Mouse (Mus musculus) intestine, postnatal 0 days (tissue): Measurements from ENCODE around the gene Frrs1. TPM values are rescaled to one million over a fixed set of nuclear protein-coding genes. Genes with fewer than 3 reads are reported as not detected.

ENCODE experiments used
- ATAC-seq: fragments of 200-750 bp; cut with Nextera tagmentation; 2 replicates; pipeline ENCODE4 v1.8.0; 2017; ENCODE audit warnings: mild to moderate bottlenecking, moderate TSS enrichment, moderate library complexity
- H3K27ac ChIP-seq: fragments of 300-500 bp; sonication (generic); 2 replicates; pipeline ENCODE4 v1.5.1; 2014; ENCODE audit warnings: mild to moderate bottlenecking, low read depth, low read length, moderate library complexity
- H3K27me3 ChIP-seq: fragments of 300-500 bp; sonication (generic); replicated peaks from 2 replicates; pipeline ENCODE4 v1.6.1; 2014; ENCODE audit warnings: low read length, mixed read lengths; ENCODE audit not compliant: control insufficient read depth, insufficient read depth
- H3K36me3 ChIP-seq: fragments of 300-500 bp; sonication (generic); 2 replicates; pipeline ENCODE4 v1.6.1; 2014; ENCODE audit warnings: mild to moderate bottlenecking, moderate library complexity; ENCODE audit not compliant: control insufficient read depth, insufficient read depth
- H3K4me1 ChIP-seq: fragments of 300-500 bp; sonication (generic); replicated peaks from 2 replicates; pipeline ENCODE4 v1.6.1; 2014; ENCODE audit warnings: antibody characterized with exemption, low read length, mixed read lengths; ENCODE audit not compliant: control insufficient read depth, insufficient read depth
- H3K4me2 ChIP-seq: fragments of 300-500 bp; sonication (generic); replicated peaks from 2 replicates; pipeline ENCODE4 v1.6.1; 2014; ENCODE audit warnings: low read depth, mild to moderate bottlenecking, moderate library complexity
- H3K4me3 ChIP-seq: fragments of 300-500 bp; sonication (generic); 2 replicates; pipeline ENCODE4 v1.5.1; 2014; ENCODE audit warnings: low read depth, low read length
- H3K9ac ChIP-seq: fragments of 300-500 bp; sonication (generic); 2 replicates; pipeline ENCODE4 v1.6.1; 2014; ENCODE audit warnings: mild to moderate bottlenecking, low read depth, low read length
- H3K9me3 ChIP-seq: fragments of 300-500 bp; sonication (generic); 2 replicates; pipeline ENCODE4 v1.6.1; 2016; ENCODE audit warnings: mixed run types; ENCODE audit not compliant: control insufficient read depth
- CTCF ChIP-seq: sonication (generic); IDR thresholded peaks from 2 replicates; pipeline ENCODE4 v1.5.1; 2016; ENCODE audit warnings: low read depth, mild to moderate bottlenecking, control low read depth, antibody characterized with exemption, moderate library complexity
- WGBS: fragments of 180-500 bp; shearing (Covaris S2); extraction: QIAGEN DNeasy Blood & Tissue Kit; methylation state at CpG from one replicate; pipeline ENCODE4 v1.1.7; 2014; 5-methylcytosine and 5-hydroxymethylcytosine counted together
- polyA plus RNA-seq: library from polyadenylated mRNA; unstranded; fragments of >200 nt; fragmentation: Nextera tagmentation; extraction: Ambion mirVana; gene quantifications from 2 replicates; pipeline ENCODE4 v1.2.1, GENCODE M21; 2015

Frrs1 gene
- polyA plus RNA-seq, 1 experiment from 2014 or later, result 18.6 TPM

DNA sequence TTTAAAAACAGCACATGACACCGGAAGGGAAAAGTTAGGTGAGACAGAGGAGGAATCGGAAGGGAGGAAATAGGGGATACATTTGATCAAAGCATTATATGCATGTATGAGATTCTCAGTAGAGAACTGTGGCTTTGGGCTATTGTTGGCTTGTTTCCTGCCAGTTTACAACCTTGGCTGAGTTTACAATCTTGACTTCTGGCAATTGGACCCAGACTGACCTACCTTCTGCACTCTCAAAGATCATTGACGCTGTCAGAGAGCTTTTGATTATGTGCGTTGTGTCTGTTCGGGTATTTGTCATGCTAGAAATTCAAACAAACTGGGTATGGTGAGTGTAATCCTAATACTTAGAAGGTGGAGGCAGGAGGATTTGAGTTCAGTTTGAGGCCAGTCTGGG, 5.2 kb downstream of the Frrs1 start:
- H3K4me3 ChIP-seq, result no peak overlapping the region
- TF ChIP-seq CTCF, result no peak
- H3K4me1 ChIP-seq, result no peaks in the 10 kb centered on the region
- no peak overlapping the region for H3K9ac ChIP-seq
- H3K36me3 ChIP-seq, result no peaks in the 10 kb centered on the region
- WGBS, result 48% methylated on average over 5 of the region's 5 CpGs
- no peak overlapping the region for H3K27ac ChIP-seq
- ATAC-seq, result no peak
- H3K4me2 ChIP-seq, result peak overlapping the region; percentile 24; the same call in 1 of the 2 replicates
- H3K27me3 ChIP-seq, result no peaks in the 10 kb centered on the region
- no peaks in the 10 kb centered on the region for H3K9me3 ChIP-seq

DNA sequence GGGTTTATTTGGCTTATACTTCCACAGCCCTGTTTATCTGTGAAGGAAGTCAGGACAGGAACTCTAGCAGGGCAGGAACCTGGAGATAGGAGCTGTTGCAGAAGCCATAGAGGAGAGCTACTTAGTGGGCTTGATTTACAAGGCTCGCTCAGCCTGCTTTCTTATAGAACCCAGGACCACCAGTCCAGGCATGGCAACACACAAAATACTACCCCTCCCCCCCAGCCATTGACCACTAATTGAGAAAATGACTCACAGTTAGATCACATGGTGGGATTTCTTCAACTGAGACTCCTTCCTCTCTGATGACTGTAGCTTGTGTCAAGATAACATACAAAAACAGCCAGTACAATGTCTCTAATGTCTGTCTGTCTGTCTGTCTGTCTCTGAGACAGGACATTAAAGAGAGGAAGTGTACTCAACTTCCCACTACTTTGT, 6.0 kb downstream of the Frrs1 start:
- Histone ChIP-seq H3K27ac (no peak overlapping the region), H3K9me3 (no peaks in the 10 kb centered on the region), H3K4me2 (no peak overlapping the region), H3K4me3 (no peak overlapping the region), H3K4me1 (no peaks in the 10 kb centered on the region), H3K27me3 (no peaks in the 10 kb centered on the region), H3K9ac (no peak overlapping the region), H3K36me3 (no peaks in the 10 kb centered on the region)
- no peak for TF ChIP-seq CTCF
- no peak for ATAC-seq
- WGBS, result 50% methylated on average over 1 of the region's 1 CpGs

GRCm38 (mm10) chr3:116870372-116870771, 11.1 kb downstream of the Frrs1 start:
- Histone ChIP-seq H3K27ac (no peak overlapping the region), H3K4me3 (no peak overlapping the region), H3K9ac (no peak overlapping the region), H3K4me2 (no peak overlapping the region), H3K9me3 (no peaks in the 10 kb centered on the region), H3K36me3 (no peaks in the 10 kb centered on the region; the same call in 1 of the 2 replicates), H3K4me1 (no peaks in the 10 kb centered on the region), H3K27me3 (no peaks in the 10 kb centered on the region)
- 45% methylated on average over 3 of the region's 3 CpGs for WGBS
- TF ChIP-seq CTCF, result no peak
- no peak for ATAC-seq

DNA sequence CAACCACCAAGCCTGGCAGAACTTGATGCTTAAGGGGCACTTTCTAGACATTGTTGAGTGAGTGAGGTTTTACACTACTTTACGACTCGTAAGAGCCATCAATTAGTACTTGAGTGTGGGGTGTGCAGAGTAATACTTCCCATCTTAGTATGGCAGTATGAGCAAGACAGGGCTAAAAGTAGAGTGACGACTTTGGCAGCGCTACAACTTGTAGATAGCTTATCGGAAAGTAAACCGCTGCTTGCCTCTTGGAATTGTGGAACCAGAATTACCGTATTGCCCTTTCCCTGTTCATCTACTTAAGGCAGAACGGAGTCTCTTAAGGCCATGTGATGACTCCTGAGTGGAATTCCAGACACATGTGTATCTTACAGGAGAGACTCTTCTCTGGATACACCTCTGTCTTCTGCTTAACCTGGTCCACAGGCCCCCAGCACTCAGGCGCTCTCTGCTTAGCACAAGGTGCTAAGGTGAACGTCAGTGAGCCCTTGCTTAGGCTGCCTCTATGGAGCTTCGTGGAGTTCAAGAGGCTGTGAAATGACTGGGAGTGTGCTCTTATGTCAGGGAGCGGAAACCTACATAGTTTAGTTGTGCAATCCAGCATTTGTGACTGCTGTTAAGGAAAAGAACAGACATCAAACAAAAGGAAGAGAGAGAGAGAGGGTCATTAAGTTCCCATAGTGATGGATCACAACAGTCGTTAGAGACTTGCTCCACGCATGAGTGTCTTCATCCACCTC, 23.1 kb downstream of the Frrs1 start:
- no peak for ATAC-seq
- Histone ChIP-seq H3K4me3 (no peak overlapping the region), H3K9ac (no peak overlapping the region), H3K27ac (no peak overlapping the region), H3K27me3 (no peaks in the 10 kb centered on the region), H3K4me2 (no peak overlapping the region), H3K36me3 (peaks cover 26% of the 10 kb centered on the region), H3K9me3 (no peaks in the 10 kb centered on the region), H3K4me1 (no peaks in the 10 kb centered on the region)
- TF ChIP-seq CTCF, result no peak
- 87% methylated on average over 14 of the region's 14 CpGs for WGBS

DNA sequence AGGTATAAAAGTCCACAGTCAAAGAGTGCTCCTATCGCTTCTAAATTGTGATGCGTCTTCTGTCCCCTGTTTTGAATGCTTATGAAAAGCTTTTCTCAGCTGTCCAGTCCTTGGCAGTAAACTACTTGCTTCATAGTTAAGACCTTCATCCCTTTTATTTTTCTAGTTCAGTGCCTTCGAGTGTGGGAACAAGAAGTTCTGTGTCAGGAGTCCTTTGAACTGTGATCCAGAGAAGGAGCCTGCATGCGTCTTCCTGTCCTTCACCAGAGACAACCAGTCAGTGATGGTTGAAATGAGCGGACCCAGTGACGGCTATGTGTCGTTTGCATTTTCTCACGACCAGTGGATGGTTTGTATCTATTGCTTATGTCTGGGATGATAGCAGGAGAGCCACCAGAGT, 25.7 kb downstream of the Frrs1 start:
- Histone ChIP-seq H3K36me3 (peaks cover 24% of the 10 kb centered on the region), H3K4me2 (no peak overlapping the region), H3K4me3 (no peak overlapping the region), H3K9ac (no peak overlapping the region), H3K27ac (no peak overlapping the region), H3K4me1 (no peaks in the 10 kb centered on the region), H3K9me3 (no peaks in the 10 kb centered on the region), H3K27me3 (no peaks in the 10 kb centered on the region)
- TF ChIP-seq CTCF, result no peak
- no peak for ATAC-seq
- WGBS, result 93% methylated on average over 8 of the region's 8 CpGs

DNA sequence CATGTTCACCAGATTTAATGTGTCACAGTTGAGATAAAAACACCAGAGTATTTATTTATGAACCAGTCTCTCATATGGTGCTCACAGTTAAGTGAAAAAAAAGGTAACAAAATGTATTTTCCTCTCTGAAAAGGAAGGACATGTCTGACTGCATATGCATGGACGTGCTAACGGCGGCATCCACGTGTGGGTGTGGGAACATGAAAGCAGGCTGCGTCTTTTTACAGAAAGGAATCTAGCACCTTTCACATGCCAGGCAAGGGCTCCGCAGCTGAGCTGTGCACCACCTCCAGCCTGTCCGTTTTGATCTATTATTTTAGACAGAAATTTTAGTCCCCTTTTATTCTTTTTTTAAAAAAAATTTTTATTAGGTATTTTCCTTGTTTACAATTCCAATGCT, 30.1 kb downstream of the Frrs1 start:
- Histone ChIP-seq H3K4me2 (no peak overlapping the region), H3K27ac (no peak overlapping the region), H3K9ac (no peak overlapping the region), H3K27me3 (no peaks in the 10 kb centered on the region), H3K9me3 (no peaks in the 10 kb centered on the region), H3K4me1 (no peaks in the 10 kb centered on the region; the same call in 1 of the 2 replicates), H3K4me3 (no peak overlapping the region), H3K36me3 (no peaks in the 10 kb centered on the region; the same call in 1 of the 2 replicates)
- ATAC-seq, result no peak
- no peak for TF ChIP-seq CTCF
- 93% methylated on average over 7 of the region's 7 CpGs for whole genome bisulfite sequencing
